Mouse (Mus musculus) intestine, postnatal 0 days (tissue): Measurements from ENCODE around the gene Ube2q1. TPM values are rescaled to one million over a fixed set of nuclear protein-coding genes. Genes with fewer than 3 reads are reported as not detected.

Source experiments
- ATAC-seq: fragments of 200-750 bp; cut with Nextera tagmentation; 2 replicates; pipeline ENCODE4 v1.8.0; 2017; ENCODE audit warnings: mild to moderate bottlenecking, moderate TSS enrichment, moderate library complexity
- H3K27ac ChIP-seq: fragments of 300-500 bp; sonication (generic); 2 replicates; pipeline ENCODE4 v1.5.1; 2014; ENCODE audit warnings: mild to moderate bottlenecking, low read depth, low read length, moderate library complexity
- H3K27me3 ChIP-seq: fragments of 300-500 bp; sonication (generic); replicated peaks from 2 replicates; pipeline ENCODE4 v1.6.1; 2014; ENCODE audit warnings: low read length, mixed read lengths; ENCODE audit not compliant: control insufficient read depth, insufficient read depth
- H3K36me3 ChIP-seq: fragments of 300-500 bp; sonication (generic); 2 replicates; pipeline ENCODE4 v1.6.1; 2014; ENCODE audit warnings: mild to moderate bottlenecking, moderate library complexity; ENCODE audit not compliant: control insufficient read depth, insufficient read depth
- H3K4me1 ChIP-seq: fragments of 300-500 bp; sonication (generic); replicated peaks from 2 replicates; pipeline ENCODE4 v1.6.1; 2014; ENCODE audit warnings: antibody characterized with exemption, low read length, mixed read lengths; ENCODE audit not compliant: control insufficient read depth, insufficient read depth
- H3K4me2 ChIP-seq: fragments of 300-500 bp; sonication (generic); replicated peaks from 2 replicates; pipeline ENCODE4 v1.6.1; 2014; ENCODE audit warnings: low read depth, mild to moderate bottlenecking, moderate library complexity
- H3K4me3 ChIP-seq: fragments of 300-500 bp; sonication (generic); 2 replicates; pipeline ENCODE4 v1.5.1; 2014; ENCODE audit warnings: low read depth, low read length
- H3K9ac ChIP-seq: fragments of 300-500 bp; sonication (generic); 2 replicates; pipeline ENCODE4 v1.6.1; 2014; ENCODE audit warnings: mild to moderate bottlenecking, low read depth, low read length
- H3K9me3 ChIP-seq: fragments of 300-500 bp; sonication (generic); 2 replicates; pipeline ENCODE4 v1.6.1; 2016; ENCODE audit warnings: mixed run types; ENCODE audit not compliant: control insufficient read depth
- CTCF ChIP-seq: sonication (generic); IDR thresholded peaks from 2 replicates; pipeline ENCODE4 v1.5.1; 2016; ENCODE audit warnings: low read depth, mild to moderate bottlenecking, control low read depth, antibody characterized with exemption, moderate library complexity
- WGBS: fragments of 180-500 bp; shearing (Covaris S2); extraction: QIAGEN DNeasy Blood & Tissue Kit; methylation state at CpG from one replicate; pipeline ENCODE4 v1.1.7; 2014; 5-methylcytosine and 5-hydroxymethylcytosine counted together
- polyA plus RNA-seq: library from polyadenylated mRNA; unstranded; fragments of >200 nt; fragmentation: Nextera tagmentation; extraction: Ambion mirVana; gene quantifications from 2 replicates; pipeline ENCODE4 v1.2.1, GENCODE M21; 2015

Ube2q1 gene
- polyA plus RNA-seq, 1 experiment from 2014 or later: 22.1 TPM

GRCm38 (mm10) chr3:89781640-89782039 lies 8.2 kb downstream of the Ube2q1 start:
- Histone ChIP-seq H3K27me3 (no peaks in the 10 kb centered on the region), H3K4me3 (no peak overlapping the region), H3K4me2 (no peak overlapping the region), H3K27ac (no peak overlapping the region), H3K9me3 (no peaks in the 10 kb centered on the region), H3K36me3 (peaks cover 59% of the 10 kb centered on the region), H3K4me1 (no peaks in the 10 kb centered on the region), H3K9ac (no peak overlapping the region)
- ATAC-seq: no peak
- TF ChIP-seq CTCF: no peak
- WGBS: 81% methylated on average over 5 of the region's 5 CpGs

- Histone ChIP-seq H3K27ac (no peak overlapping the region), H3K27me3 (no peaks in the 10 kb centered on the region), H3K4me3 (no peak overlapping the region), H3K4me1 (no peaks in the 10 kb centered on the region), H3K36me3 (peaks cover 35% of the 10 kb centered on the region), H3K4me2 (peak overlapping the region; percentile 51), H3K9me3 (no peaks in the 10 kb centered on the region), H3K9ac (no peak overlapping the region)
- ATAC-seq: peak; percentile 55
- 14% methylated on average over 11 of the region's 11 CpGs for WGBS
- peak; percentile 97 for TF ChIP-seq CTCF
Observed at GRCm38 (mm10) chr3:89784991-89785753, 11.8 kb downstream of the Ube2q1 start.

GRCm38 (mm10) chr3:89786275-89786674 lies 12.9 kb downstream of the Ube2q1 start:
- ATAC-seq: no peak
- no peak for TF ChIP-seq CTCF
- Histone ChIP-seq H3K4me3 (no peak overlapping the region), H3K27me3 (no peaks in the 10 kb centered on the region), H3K4me1 (no peaks in the 10 kb centered on the region), H3K9ac (no peak overlapping the region), H3K4me2 (no peak overlapping the region), H3K27ac (no peak overlapping the region), H3K36me3 (peaks cover 24% of the 10 kb centered on the region), H3K9me3 (no peaks in the 10 kb centered on the region)
- WGBS: 87% methylated on average over 6 of the region's 6 CpGs

- WGBS: 77% methylated on average over 16 of the region's 16 CpGs
- Histone ChIP-seq H3K9me3 (no peaks in the 10 kb centered on the region), H3K27ac (no peak overlapping the region), H3K36me3 (no peaks in the 10 kb centered on the region), H3K4me3 (no peak overlapping the region), H3K9ac (no peak overlapping the region), H3K4me2 (no peak overlapping the region), H3K4me1 (no peaks in the 10 kb centered on the region), H3K27me3 (no peaks in the 10 kb centered on the region)
- TF ChIP-seq CTCF: peak; percentile 30; the same call in 1 of the 2 replicates
- no peak for ATAC-seq
Observed at GRCm38 (mm10) chr3:89788680-89789352, 15.4 kb downstream of the Ube2q1 start.

- H3K27ac ChIP-seq: no peak overlapping the region
- H3K4me1 ChIP-seq: no peaks in the 10 kb centered on the region
- H3K4me3 ChIP-seq: no peak overlapping the region
- no peaks in the 10 kb centered on the region for H3K36me3 ChIP-seq
- no peak overlapping the region for H3K4me2 ChIP-seq
- no peak overlapping the region for H3K9ac ChIP-seq
- WGBS: 65% methylated on average over 2 of the region's 2 CpGs
- no peak for ATAC-seq
- TF ChIP-seq CTCF: 0 out of 2 replicates have a peak, but pooled peaks have one; percentile 14
- H3K9me3 ChIP-seq: no peaks in the 10 kb centered on the region
- H3K27me3 ChIP-seq: no peaks in the 10 kb centered on the region
Observed at GRCm38 (mm10) chr3:89794616-89795015, 21.2 kb downstream of the Ube2q1 start.

- whole genome bisulfite sequencing: 63% methylated on average over 5 of the region's 5 CpGs
- no peak for ATAC-seq
- Histone ChIP-seq H3K4me1 (no peaks in the 10 kb centered on the region), H3K9ac (no peak overlapping the region), H3K4me3 (no peak overlapping the region), H3K27ac (no peak overlapping the region), H3K9me3 (no peaks in the 10 kb centered on the region), H3K4me2 (no peak overlapping the region), H3K27me3 (no peaks in the 10 kb centered on the region), H3K36me3 (no peaks in the 10 kb centered on the region)
- peak; percentile 54 for TF ChIP-seq CTCF
Observed at GRCm38 (mm10) chr3:89795746-89796145, 22.3 kb downstream of the Ube2q1 start.
